Mouse (Mus musculus) embryonic facial prominence, embryonic 15.5 days (tissue): ENCODE measurements at regions not wholly inside any gene's neighbourhood (a gene's known extent, or its start where the extent isn't known, plus 50 kb on each side); places are given as distances from the start of the nearest gene placed in this dataset.

Experiments
- ATAC-seq: fragments of 200-750 bp; cut with Nextera tagmentation; 2 replicates; pipeline ENCODE4 v1.8.0; 2017; ENCODE audit warnings: low read depth, moderate TSS enrichment; ENCODE audit not compliant: insufficient number of reproducible peaks, low FRiP score, low TSS enrichment
- H3K27ac ChIP-seq: fragments of 300-500 bp; sonication (generic); replicated peaks from 2 replicates; pipeline ENCODE4 v1.5.1; 2015; ENCODE audit warnings: mild to moderate bottlenecking, inconsistent platforms
- H3K27me3 ChIP-seq: fragments of 300-500 bp; sonication (generic); 2 replicates; pipeline ENCODE4 v1.6.1; 2015; ENCODE audit warnings: inconsistent platforms
- H3K36me3 ChIP-seq: fragments of 300-500 bp; sonication (generic); 2 replicates; pipeline ENCODE4 v1.6.1; 2015; ENCODE audit warnings: mild to moderate bottlenecking, inconsistent platforms
- H3K4me1 ChIP-seq: fragments of 300-500 bp; sonication (generic); 2 replicates; pipeline ENCODE4 v1.6.1; 2015; ENCODE audit warnings: inconsistent platforms
- H3K4me2 ChIP-seq: fragments of 300-500 bp; sonication (generic); replicated peaks from 2 replicates; pipeline ENCODE4 v1.6.1; 2015; ENCODE audit warnings: mild to moderate bottlenecking, inconsistent platforms
- H3K4me3 ChIP-seq: fragments of 300-500 bp; sonication (generic); replicated peaks from 2 replicates; pipeline ENCODE4 v1.5.1; 2015; ENCODE audit warnings: mild to moderate bottlenecking, inconsistent platforms
- H3K9ac ChIP-seq: fragments of 300-500 bp; sonication (generic); 2 replicates; pipeline ENCODE4 v1.6.1; 2015; ENCODE audit warnings: inconsistent platforms
- H3K9me3 ChIP-seq: fragments of 300-500 bp; sonication (generic); replicated peaks from 2 replicates; pipeline ENCODE4 v1.6.1; 2016; ENCODE audit warnings: inconsistent platforms
- WGBS: fragments of 180-500 bp; shearing (Covaris S2); methylation state at CpG from one replicate; pipeline ENCODE4 v1.1.7; 2015; 5-methylcytosine and 5-hydroxymethylcytosine counted together

GRCm38 (mm10) chr12:99632988-99633387 lies 69.6 kb upstream of the Foxn3 start:
- no peak for ATAC-seq
- WGBS: 88% methylated on average over 6 of the region's 6 CpGs

GRCm38 (mm10) chr12:99629606-99630005 lies 66.2 kb upstream of the Foxn3 start:
- 90% methylated on average over 4 of the region's 4 CpGs for WGBS
- ATAC-seq: no peak

More at GRCm38 (mm10) chr12:99632988-99633387, 69.6 kb upstream of the Foxn3 start:
- Histone ChIP-seq H3K27ac (no peak overlapping the region), H3K9me3 (no peaks in the 10 kb centered on the region), H3K4me1 (peaks cover 4% of the 10 kb centered on the region; the same call in 1 of the 2 replicates), H3K9ac (no peak overlapping the region), H3K36me3 (no peaks in the 10 kb centered on the region), H3K4me2 (no peak overlapping the region), H3K27me3 (no peaks in the 10 kb centered on the region), H3K4me3 (no peak overlapping the region)

DNA sequence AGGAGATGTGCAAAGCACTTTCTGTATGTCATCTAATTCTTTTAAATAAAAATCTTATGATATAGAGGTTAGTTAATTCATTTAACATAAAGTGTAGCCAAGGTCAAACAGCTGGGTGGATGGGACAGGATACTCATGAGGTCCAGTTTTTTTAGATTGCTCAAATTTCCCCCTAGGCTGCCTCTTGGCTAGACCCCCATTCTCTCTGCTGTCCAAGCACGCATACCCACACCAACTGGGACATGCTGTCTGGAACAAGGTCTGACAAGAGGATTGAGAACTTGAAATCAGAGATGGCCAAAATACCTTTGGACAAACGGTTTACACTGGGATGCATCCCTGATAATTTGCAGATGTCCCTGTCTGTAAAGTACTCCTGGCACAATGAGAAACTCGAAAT lies 65.0 kb upstream of the Foxn3 start:
- Histone ChIP-seq H3K27me3 (no peaks in the 10 kb centered on the region; the same call in 1 of the 2 replicates), H3K4me1 (peaks cover 6% of the 10 kb centered on the region; the same call in 1 of the 2 replicates), H3K4me2 (peak overlapping the region; percentile 86), H3K27ac (no peak overlapping the region), H3K36me3 (no peaks in the 10 kb centered on the region), H3K9ac (no peak overlapping the region), H3K4me3 (peak overlapping the region; percentile 58), H3K9me3 (no peaks in the 10 kb centered on the region)
- 34% methylated on average over 3 of the region's 3 CpGs for WGBS
- no peak for ATAC-seq

More at GRCm38 (mm10) chr12:99629606-99630005, 66.2 kb upstream of the Foxn3 start:
- H3K27ac ChIP-seq: no peak overlapping the region
- no peak overlapping the region for H3K4me2 ChIP-seq
- no peaks in the 10 kb centered on the region for H3K36me3 ChIP-seq
- H3K4me3 ChIP-seq: no peak overlapping the region
- no peak overlapping the region for H3K9ac ChIP-seq
- no peaks in the 10 kb centered on the region; the same call in 1 of the 2 replicates for H3K27me3 ChIP-seq
- peaks cover 6% of the 10 kb centered on the region; the same call in 1 of the 2 replicates for H3K4me1 ChIP-seq
- H3K9me3 ChIP-seq: no peaks in the 10 kb centered on the region

- 0% methylated on average over 30 of the region's 30 CpGs for WGBS
Measured at GRCm38 (mm10) chr12:99627898-99628231, 64.5 kb upstream of the Foxn3 start.

GRCm38 (mm10) chr12:99627201-99627897 lies 64.0 kb upstream of the Foxn3 start:
- Histone ChIP-seq H3K27ac (no peak overlapping the region), H3K4me1 (peaks cover 6% of the 10 kb centered on the region; the same call in 1 of the 2 replicates)
- ATAC-seq: no peak

More at GRCm38 (mm10) chr12:99627898-99628231, 64.5 kb upstream of the Foxn3 start:
- Histone ChIP-seq H3K9ac (0 out of 2 replicates have a peak overlapping the region, but pooled peaks have one; percentile 18), H3K4me1 (peaks cover 6% of the 10 kb centered on the region; the same call in 1 of the 2 replicates), H3K9me3 (no peaks in the 10 kb centered on the region), H3K4me2 (peak overlapping the region; percentile 86), H3K36me3 (no peaks in the 10 kb centered on the region), H3K27ac (no peak overlapping the region), H3K27me3 (no peaks in the 10 kb centered on the region; the same call in 1 of the 2 replicates), H3K4me3 (peak overlapping the region; percentile 58)
- peak; percentile 90 for ATAC-seq

DNA sequence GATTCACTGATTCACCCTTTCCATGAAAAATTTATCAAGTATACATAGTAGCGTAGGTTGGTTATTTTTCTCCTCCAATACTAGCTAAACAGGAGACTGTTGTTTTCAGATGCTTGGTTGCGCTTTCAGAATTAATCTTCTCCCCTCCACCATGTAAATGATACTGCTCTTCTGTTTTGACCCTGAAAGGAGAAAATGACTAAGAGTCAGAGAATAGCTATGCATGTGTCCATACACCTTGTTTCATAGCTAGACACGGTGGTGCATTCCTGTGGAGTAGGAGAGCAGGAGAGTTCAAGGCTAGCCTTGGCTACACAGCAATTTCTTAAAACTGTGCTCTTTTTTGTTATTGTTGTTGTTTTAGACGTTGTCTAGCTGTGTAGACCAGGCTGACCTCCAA lies 62.8 kb upstream of the Foxn3 start:
- no peaks in the 10 kb centered on the region for H3K9me3 ChIP-seq
- WGBS: 81% methylated on average over 4 of the region's 4 CpGs

More at GRCm38 (mm10) chr12:99627201-99627897, 64.0 kb upstream of the Foxn3 start:
- H3K9me3 ChIP-seq: no peaks in the 10 kb centered on the region
- under 1% methylated on average over 40 of the region's 40 CpGs for WGBS
- peak overlapping the region; percentile 86 for H3K4me2 ChIP-seq
- peak overlapping the region; percentile 58 for H3K4me3 ChIP-seq
- no peaks in the 10 kb centered on the region; the same call in 1 of the 2 replicates for H3K27me3 ChIP-seq
- H3K9ac ChIP-seq: 0 out of 2 replicates have a peak overlapping the region, but pooled peaks have one; percentile 18
- no peaks in the 10 kb centered on the region for H3K36me3 ChIP-seq

DNA sequence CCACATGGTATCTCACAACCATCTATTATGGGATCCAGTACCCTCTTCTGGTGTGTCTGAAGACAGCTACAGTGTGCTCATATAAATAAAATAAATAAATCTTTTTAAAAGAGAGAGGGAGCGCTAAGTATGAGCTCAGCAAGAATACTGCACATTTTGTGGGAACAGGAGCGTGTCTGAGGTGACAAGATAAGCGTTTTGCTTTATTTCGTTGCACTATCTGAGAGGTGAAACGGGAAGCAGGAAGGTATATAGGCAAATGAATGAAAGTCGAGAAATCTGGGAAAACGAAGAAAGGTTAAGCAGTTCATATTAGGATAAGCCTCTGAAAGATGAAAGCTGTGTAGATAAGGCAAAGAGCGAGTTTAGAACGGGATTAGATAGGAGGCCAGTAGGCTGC lies 61.7 kb upstream of the Foxn3 start:
- H3K36me3 ChIP-seq: no peaks in the 10 kb centered on the region
- WGBS: 89% methylated on average over 9 of the region's 9 CpGs
- H3K27me3 ChIP-seq: no peaks in the 10 kb centered on the region; the same call in 1 of the 2 replicates
- peaks cover 6% of the 10 kb centered on the region; the same call in 1 of the 2 replicates for H3K4me1 ChIP-seq
- no peak overlapping the region for H3K4me2 ChIP-seq
- ATAC-seq: no peak
- no peaks in the 10 kb centered on the region for H3K9me3 ChIP-seq
- no peak overlapping the region for H3K27ac ChIP-seq
- no peak overlapping the region for H3K4me3 ChIP-seq
- H3K9ac ChIP-seq: no peak overlapping the region

More for the DNA sequence above, 62.8 kb upstream of the Foxn3 start:
- Histone ChIP-seq H3K4me3 (no peak overlapping the region), H3K4me1 (peaks cover 6% of the 10 kb centered on the region; the same call in 1 of the 2 replicates), H3K4me2 (no peak overlapping the region), H3K27me3 (no peaks in the 10 kb centered on the region; the same call in 1 of the 2 replicates), H3K36me3 (no peaks in the 10 kb centered on the region), H3K27ac (no peak overlapping the region), H3K9ac (no peak overlapping the region)
- ATAC-seq: no peak

DNA sequence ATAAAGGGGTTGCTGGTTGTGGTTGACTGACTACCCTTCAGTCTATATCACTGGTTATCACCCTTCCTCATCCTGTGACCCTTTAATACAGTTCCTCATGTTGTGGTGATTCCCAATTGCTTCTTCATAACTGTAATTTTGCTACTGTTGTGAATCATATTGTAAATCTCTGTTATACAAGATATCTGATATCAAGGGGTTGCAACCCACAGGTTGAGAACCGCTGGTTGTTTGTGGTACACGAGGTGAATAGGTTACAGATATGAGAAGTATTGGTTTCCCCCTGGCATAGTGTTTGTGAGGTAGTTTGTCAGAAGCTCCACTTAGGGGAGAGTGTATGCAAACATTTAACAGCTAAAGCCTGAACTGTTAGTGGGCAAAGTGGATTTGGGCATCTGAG lies 58.9 kb upstream of the Foxn3 start:
- H3K27ac ChIP-seq: no peak overlapping the region
- no peaks in the 10 kb centered on the region for H3K36me3 ChIP-seq
- H3K4me2 ChIP-seq: no peak overlapping the region
- no peak for ATAC-seq
- H3K27me3 ChIP-seq: no peaks in the 10 kb centered on the region; the same call in 1 of the 2 replicates
- H3K4me3 ChIP-seq: no peak overlapping the region
- no peaks in the 10 kb centered on the region for H3K9me3 ChIP-seq
- WGBS: 65% methylated on average over 2 of the region's 2 CpGs
- no peaks in the 10 kb centered on the region for H3K4me1 ChIP-seq
- H3K9ac ChIP-seq: no peak overlapping the region

- Histone ChIP-seq H3K27ac (no peak overlapping the region), H3K4me2 (no peak overlapping the region), H3K9me3 (no peaks in the 10 kb centered on the region), H3K4me3 (no peak overlapping the region), H3K4me1 (no peaks in the 10 kb centered on the region), H3K36me3 (no peaks in the 10 kb centered on the region), H3K9ac (no peak overlapping the region), H3K27me3 (no peaks in the 10 kb centered on the region)
- no peak for ATAC-seq
- WGBS: 76% methylated on average over 14 of the region's 14 CpGs
Measured at GRCm38 (mm10) chr12:99617241-99617804, 53.9 kb upstream of the Foxn3 start.

DNA sequence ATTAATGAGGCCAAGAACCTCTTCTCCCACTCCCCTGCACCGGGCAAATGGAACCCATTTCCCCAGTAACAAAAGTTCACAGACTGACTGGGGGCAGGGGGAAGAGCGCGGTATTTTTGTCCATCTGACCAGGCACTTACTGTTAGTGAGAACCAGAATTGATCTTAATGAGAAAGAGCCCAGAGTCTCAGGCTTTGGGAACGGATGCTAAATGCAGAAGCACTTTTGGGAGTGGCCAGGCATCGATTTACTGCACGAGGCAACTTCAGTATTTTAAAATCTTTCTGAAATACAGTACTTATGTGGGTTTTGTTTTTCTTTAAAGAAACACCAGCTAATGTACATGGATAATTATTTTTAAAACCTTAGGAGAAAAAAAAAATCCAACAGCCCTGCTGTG lies 51.0 kb upstream of the Foxn3 start:
- H3K36me3 ChIP-seq: no peaks in the 10 kb centered on the region
- H3K9ac ChIP-seq: no peak overlapping the region
- no peaks in the 10 kb centered on the region for H3K27me3 ChIP-seq
- 36% methylated on average over 6 of the region's 6 CpGs for WGBS
- no peaks in the 10 kb centered on the region for H3K4me1 ChIP-seq
- H3K4me3 ChIP-seq: no peak overlapping the region
- no peak overlapping the region for H3K27ac ChIP-seq
- ATAC-seq: no peak
- H3K9me3 ChIP-seq: no peaks in the 10 kb centered on the region
- no peak overlapping the region for H3K4me2 ChIP-seq
